Comparison of ENCODE assay signal across 31 mouse cellular contexts in genomic region chr7:75236386-75236785, GRCm38 (mm10).
"Had no signal": no experiment of that assay in that cellular context is flagged by ENCODE, and none has a peak within 500 bp of the region (broad histone marks: within the 10 kb centered on the region; RNA-seq: fewer than 3 reads in every experiment).

No protein-coding gene starts in this region.

- H3K27me3 ChIP-seq: limb, embryonic 12.5 days; limb, embryonic 13.5 days; limb, embryonic 15.5 days; liver, embryonic 12.5 days; liver, embryonic 13.5 days; liver, embryonic 15.5 days; lung, embryonic 15.5 days; megakaryocyte, embryonic 14.5 days; midbrain, embryonic 12.5 days; midbrain, embryonic 13.5 days; midbrain, embryonic 15.5 days; neural tube, embryonic 12.5 days had no signal

- DNase-seq: left cerebral cortex, postnatal 4 days; liver; liver, embryonic 13.5 days; liver, postnatal 0 days; lung, adult 18-20 months; lung, adult 2 months; lung, embryonic 14.5 days; lung, postnatal 10 days; lung, postnatal 14 days; lung, postnatal 36 days; lung, postnatal 4 days; midbrain, embryonic 14.5 days had no signal

- ATAC-seq: liver, embryonic 12.5 days; liver, postnatal 0 days; lung, postnatal 0 days; midbrain, embryonic 13.5 days; midbrain, embryonic 15.5 days; midbrain, embryonic 16.5 days had no signal

- H3K9me3 ChIP-seq: limb, embryonic 10.5 days; limb, embryonic 12.5 days; limb, embryonic 13.5 days; limb, embryonic 15.5 days; liver, embryonic 12.5 days; liver, embryonic 13.5 days; liver, embryonic 15.5 days; lung, embryonic 15.5 days; megakaryocyte, embryonic 14.5 days; midbrain, embryonic 10.5 days; midbrain, embryonic 12.5 days; midbrain, embryonic 13.5 days; midbrain, embryonic 15.5 days; neural tube, embryonic 12.5 days had no signal

- H3K27ac ChIP-seq: limb, embryonic 10.5 days; limb, embryonic 12.5 days; limb, embryonic 13.5 days; limb, embryonic 15.5 days; liver, embryonic 12.5 days; liver, embryonic 13.5 days; liver, embryonic 14.5 days; liver, embryonic 15.5 days; lung, embryonic 15.5 days; macrophage; midbrain, embryonic 10.5 days; midbrain, embryonic 12.5 days; midbrain, embryonic 13.5 days; midbrain, embryonic 15.5 days; neural tube, embryonic 12.5 days had no signal

- H3K4me3 ChIP-seq: limb, embryonic 10.5 days; limb, embryonic 12.5 days; limb, embryonic 13.5 days; limb, embryonic 15.5 days; liver, embryonic 12.5 days; liver, embryonic 13.5 days; liver, embryonic 15.5 days; lung, embryonic 15.5 days; megakaryocyte, embryonic 14.5 days; midbrain, embryonic 10.5 days; midbrain, embryonic 12.5 days; midbrain, embryonic 13.5 days; midbrain, embryonic 15.5 days; neural tube, embryonic 12.5 days had no signal

- H3K36me3 ChIP-seq: limb, embryonic 10.5 days; limb, embryonic 12.5 days; limb, embryonic 13.5 days; limb, embryonic 15.5 days; liver, embryonic 12.5 days; liver, embryonic 13.5 days; liver, embryonic 15.5 days; lung, embryonic 15.5 days; midbrain, embryonic 10.5 days; midbrain, embryonic 12.5 days; midbrain, embryonic 13.5 days; midbrain, embryonic 15.5 days; neural tube, embryonic 12.5 days had no signal

- H3K4me2 ChIP-seq: limb, embryonic 12.5 days; limb, embryonic 13.5 days; limb, embryonic 15.5 days; liver, embryonic 11.5 days; liver, embryonic 12.5 days; liver, embryonic 13.5 days; liver, embryonic 15.5 days; lung, embryonic 14.5 days; lung, embryonic 15.5 days; midbrain, embryonic 11.5 days; midbrain, embryonic 12.5 days; midbrain, embryonic 13.5 days; midbrain, embryonic 15.5 days; neural tube, embryonic 12.5 days had no signal

- H3K9ac ChIP-seq: limb, embryonic 12.5 days; limb, embryonic 13.5 days; limb, embryonic 15.5 days; liver, embryonic 12.5 days; liver, embryonic 13.5 days; liver, embryonic 14.5 days; liver, embryonic 15.5 days; liver, postnatal 0 days; lung, embryonic 14.5 days; lung, embryonic 15.5 days; midbrain, embryonic 12.5 days; midbrain, embryonic 13.5 days; midbrain, embryonic 15.5 days; neural tube, embryonic 12.5 days had no signal

- H3K4me1 ChIP-seq: limb, embryonic 10.5 days; limb, embryonic 12.5 days; limb, embryonic 13.5 days; limb, embryonic 15.5 days; liver, embryonic 12.5 days; liver, embryonic 13.5 days; liver, embryonic 15.5 days; lung, embryonic 15.5 days; megakaryocyte, embryonic 14.5 days; midbrain, embryonic 10.5 days; midbrain, embryonic 12.5 days; midbrain, embryonic 13.5 days; midbrain, embryonic 15.5 days; neural tube, embryonic 12.5 days had no signal
